Mouse (Mus musculus) ES-Bruce4 (cell line): ENCODE results near the gene Kcnma1. TPM values are rescaled to one million over a fixed set of nuclear protein-coding genes. Genes with fewer than 3 reads are reported as not detected.

Source experiments
- H3K27ac ChIP-seq: 2 replicates; pipeline ENCODE4 v1.5.1; 2012; ENCODE audit warnings: low read length, inconsistent platforms; ENCODE audit not compliant: insufficient read depth
- H3K27me3 ChIP-seq: 2 replicates; pipeline ENCODE4 v1.6.1; 2012; ENCODE audit warnings: mild to moderate bottlenecking, low read length, inconsistent platforms; ENCODE audit not compliant: control insufficient read depth, poor library complexity, insufficient read depth, severe bottlenecking
- H3K36me3 ChIP-seq: 2 replicates; pipeline ENCODE4 v1.6.1; 2012; ENCODE audit warnings: inconsistent platforms, mild to moderate bottlenecking, low read length, moderate library complexity; ENCODE audit not compliant: control insufficient read depth, poor library complexity, insufficient read depth, severe bottlenecking
- H3K4me1 ChIP-seq: one replicate; pipeline ENCODE4 v1.8.1; 2011; ENCODE audit warnings: low read length; ENCODE audit not compliant: control insufficient read depth, insufficient read depth
- H3K4me3 ChIP-seq: 2 replicates; pipeline ENCODE4 v1.5.1; 2011; ENCODE audit warnings: low read depth, mild to moderate bottlenecking, low read length
- H3K9ac ChIP-seq: 2 replicates; pipeline ENCODE4 v1.6.1; 2012; ENCODE audit warnings: low read depth, mild to moderate bottlenecking, inconsistent platforms; ENCODE audit not compliant: poor library complexity, severe bottlenecking
- H3K9me3 ChIP-seq: replicated peaks from 2 replicates; pipeline ENCODE4 v1.6.1; 2012; ENCODE audit warnings: mild to moderate bottlenecking, low read length, inconsistent platforms; ENCODE audit not compliant: control insufficient read depth, poor library complexity, insufficient read depth, severe bottlenecking
- CTCF ChIP-seq: IDR thresholded peaks from one replicate; pipeline ENCODE4 v1.8.1; 2011; ENCODE audit warnings: low read depth, low read length
- EP300 ChIP-seq: IDR thresholded peaks from 2 replicates; pipeline ENCODE4 v1.6.1; 2011; ENCODE audit warnings: low read depth, low read length; ENCODE audit not compliant: insufficient read depth
- POLR2A ChIP-seq: IDR thresholded peaks from one replicate; pipeline ENCODE4 v1.8.1; 2011; ENCODE audit warnings: low read length; ENCODE audit not compliant: insufficient read depth
- polyA plus RNA-seq: library from polyadenylated mRNA; stranded (reverse); fragments of >200 nt; gene quantifications from 2 replicates; pipeline ENCODE4 v1.2.4, GENCODE M21; 2011; ENCODE audit warnings: low read depth; ENCODE audit not compliant: missing spikeins, insufficient read depth, insufficient read length

The Kcnma1 gene
- polyA plus RNA-seq, 1 experiment: 1.8 TPM

GRCm38 (mm10) chr14:23786687-23787073, 227.6 kb downstream of the Kcnma1 start:
- H3K9me3 ChIP-seq: no peaks in the 10 kb centered on the region
- H3K4me1 ChIP-seq: no peaks in the 10 kb centered on the region
- no peak for TF ChIP-seq POLR2A
- TF ChIP-seq CTCF: no peak
- no peak for TF ChIP-seq EP300
- no peak overlapping the region for H3K27ac ChIP-seq
- no peaks in the 10 kb centered on the region for H3K27me3 ChIP-seq
- no peak overlapping the region for H3K4me3 ChIP-seq
- no peak overlapping the region for H3K9ac ChIP-seq
- H3K36me3 ChIP-seq: no peaks in the 10 kb centered on the region

- no peaks in the 10 kb centered on the region for H3K36me3 ChIP-seq
- H3K4me1 ChIP-seq: no peaks in the 10 kb centered on the region
- H3K27ac ChIP-seq: no peak overlapping the region
- no peak overlapping the region for H3K9ac ChIP-seq
- no peak overlapping the region for H3K4me3 ChIP-seq
- H3K9me3 ChIP-seq: no peaks in the 10 kb centered on the region
- H3K27me3 ChIP-seq: no peaks in the 10 kb centered on the region
- TF ChIP-seq POLR2A: no peak
- no peak for TF ChIP-seq EP300
- TF ChIP-seq CTCF: no peak
These were observed 228.2 kb downstream of the Kcnma1 start for GRCm38 (mm10) chr14:23785921-23786686.

- Histone ChIP-seq H3K27ac (no peak overlapping the region), H3K27me3 (no peaks in the 10 kb centered on the region), H3K36me3 (no peaks in the 10 kb centered on the region), H3K4me1 (no peaks in the 10 kb centered on the region), H3K9ac (no peak overlapping the region), H3K9me3 (no peaks in the 10 kb centered on the region), H3K4me3 (no peak overlapping the region)
- no peak for TF ChIP-seq POLR2A
- TF ChIP-seq CTCF: no peak
These were observed 231.3 kb downstream of the Kcnma1 start for GRCm38 (mm10) chr14:23782845-23783609.

DNA sequence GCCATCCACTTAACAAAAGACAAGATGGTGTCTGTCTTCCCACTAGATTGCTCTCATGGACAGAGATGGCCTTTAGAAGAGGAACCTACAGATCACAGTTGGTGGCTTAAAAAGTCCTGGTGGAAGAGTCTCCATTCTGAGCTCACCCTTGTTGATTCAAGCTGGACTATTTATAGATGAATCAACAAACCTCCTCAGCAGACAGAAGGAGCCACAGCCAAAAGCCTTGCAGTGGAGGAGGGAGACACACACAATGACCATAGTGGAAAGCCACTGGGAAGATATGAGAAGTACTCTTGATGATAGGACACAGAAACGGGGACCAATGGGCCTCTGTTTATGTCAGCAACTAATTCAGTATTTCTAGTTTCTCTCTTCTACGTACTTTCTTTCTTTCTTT, 239.7 kb downstream of the Kcnma1 start:
- Histone ChIP-seq H3K4me1 (no peaks in the 10 kb centered on the region), H3K36me3 (no peaks in the 10 kb centered on the region), H3K27ac (no peak overlapping the region), H3K27me3 (no peaks in the 10 kb centered on the region), H3K9ac (no peak overlapping the region), H3K4me3 (no peak overlapping the region), H3K9me3 (no peaks in the 10 kb centered on the region)
- TF ChIP-seq POLR2A (no peak), CTCF (no peak), EP300 (no peak)

DNA sequence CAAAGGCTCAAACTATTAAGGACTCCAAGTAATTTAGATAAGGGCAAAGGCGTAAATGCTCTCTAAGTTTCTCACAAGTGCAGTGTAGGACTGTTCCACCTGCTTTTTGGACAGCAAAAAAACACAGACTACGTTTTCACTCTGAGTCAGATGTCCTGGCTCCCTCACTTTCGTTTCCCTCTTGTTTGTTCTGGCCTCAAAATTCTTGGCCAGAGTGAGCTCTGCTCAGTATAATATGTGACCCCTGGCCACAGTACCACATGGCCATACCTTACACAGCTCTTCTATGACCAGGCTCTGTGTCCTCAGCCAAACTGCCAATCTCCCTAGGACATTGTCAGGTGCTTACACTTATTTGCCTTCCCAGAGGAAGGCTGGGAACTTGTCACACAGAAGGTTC, 241.6 kb downstream of the Kcnma1 start:
- H3K9me3 ChIP-seq: no peaks in the 10 kb centered on the region
- H3K36me3 ChIP-seq: no peaks in the 10 kb centered on the region
- no peak overlapping the region for H3K9ac ChIP-seq
- no peak overlapping the region for H3K27ac ChIP-seq
- TF ChIP-seq POLR2A (no peak), EP300 (no peak), CTCF (no peak)
- H3K4me1 ChIP-seq: no peaks in the 10 kb centered on the region
- H3K4me3 ChIP-seq: no peak overlapping the region
- no peaks in the 10 kb centered on the region for H3K27me3 ChIP-seq

- no peaks in the 10 kb centered on the region for H3K27me3 ChIP-seq
- H3K9me3 ChIP-seq: no peaks in the 10 kb centered on the region
- H3K4me3 ChIP-seq: no peak overlapping the region
- no peak for TF ChIP-seq CTCF
- TF ChIP-seq EP300: no peak
- TF ChIP-seq POLR2A: no peak
- H3K9ac ChIP-seq: no peak overlapping the region
- no peaks in the 10 kb centered on the region for H3K4me1 ChIP-seq
- H3K36me3 ChIP-seq: no peaks in the 10 kb centered on the region
- no peak overlapping the region for H3K27ac ChIP-seq
These were observed 242.5 kb downstream of the Kcnma1 start for GRCm38 (mm10) chr14:23771794-23772193.
